Mouse (Mus musculus) hindbrain, postnatal 0 days (tissue): ENCODE measurements around the gene Irak3. TPM values are rescaled to one million over a fixed set of nuclear protein-coding genes. Genes with fewer than 3 reads are reported as not detected.

Source experiments
- ATAC-seq: fragments of 200-750 bp; cut with Nextera tagmentation; 2 replicates; pipeline ENCODE4 v1.8.0; 2017; ENCODE audit warnings: mild to moderate bottlenecking, moderate TSS enrichment, moderate library complexity
- DNase-seq: peaks from one replicate; pipeline ENCODE4 v3.0.0-alpha.2; 2015; ENCODE audit warnings: low spot score
- H3K27ac ChIP-seq: fragments of 300-500 bp; sonication (generic); 2 replicates; pipeline ENCODE4 v1.5.1; 2014; ENCODE audit warnings: mild to moderate bottlenecking
- H3K27me3 ChIP-seq: fragments of 300-500 bp; sonication (generic); 2 replicates; pipeline ENCODE4 v1.6.1; 2014; ENCODE audit warnings: low read length, mixed read lengths; ENCODE audit not compliant: insufficient read depth
- H3K36me3 ChIP-seq: fragments of 300-500 bp; sonication (generic); 2 replicates; pipeline ENCODE4 v1.6.1; 2014; ENCODE audit warnings: low read length, mixed read lengths; ENCODE audit not compliant: insufficient read depth
- H3K4me1 ChIP-seq: fragments of 300-500 bp; sonication (generic); 2 replicates; pipeline ENCODE4 v1.6.1; 2014; ENCODE audit warnings: antibody characterized with exemption, low read length, mixed read lengths; ENCODE audit not compliant: insufficient read depth
- H3K4me2 ChIP-seq: fragments of 300-500 bp; sonication (generic); 2 replicates; pipeline ENCODE4 v1.6.1; 2014; ENCODE audit warnings: low read depth, mild to moderate bottlenecking, low read length, moderate library complexity, mixed read lengths
- H3K4me3 ChIP-seq: fragments of 300-500 bp; sonication (generic); 2 replicates; pipeline ENCODE4 v1.5.1; 2014; ENCODE audit warnings: low read length
- H3K9ac ChIP-seq: fragments of 300-500 bp; sonication (generic); replicated peaks from 2 replicates; pipeline ENCODE4 v1.6.1; 2014; ENCODE audit warnings: mild to moderate bottlenecking, low read length, moderate library complexity, mixed read lengths
- H3K9me3 ChIP-seq: fragments of 300-500 bp; sonication (generic); 2 replicates; pipeline ENCODE4 v1.6.1; 2016; ENCODE audit warnings: low read length, mixed read lengths
- CTCF ChIP-seq: IDR thresholded peaks from 2 replicates; pipeline ENCODE4 v1.5.1; 2016; ENCODE audit warnings: antibody characterized with exemption, control low read depth, low read depth
- WGBS: fragments of 180-500 bp; shearing (Covaris S2); extraction: QIAGEN DNeasy Blood & Tissue Kit; methylation state at CpG from one replicate; pipeline ENCODE4 v1.1.7; 2014; 5-methylcytosine and 5-hydroxymethylcytosine counted together
- polyA plus RNA-seq: library from polyadenylated mRNA; unstranded; fragments of >200 nt; fragmentation: Nextera tagmentation; extraction: Ambion mirVana; gene quantifications from 2 replicates; pipeline ENCODE4 v1.2.1, GENCODE M21; 2015
- total RNA-seq: library from RNA; depleted of rRNA; stranded (reverse); fragments of >200 nt; gene quantifications from 2 replicates; pipeline ENCODE4 v1.2.3, GENCODE M21; 2014

The Irak3 gene
- total and polyA plus RNA-seq, 2 experiments from 2014 or later, result 0.41 TPM; not detected in 1

- Histone ChIP-seq H3K27me3 (no peaks in the 10 kb centered on the region), H3K9me3 (0 out of 2 replicates have a peak, but pooled peaks cover under 1% of the 10 kb centered on the region), H3K27ac (no peak overlapping the region), H3K4me1 (no peaks in the 10 kb centered on the region), H3K9ac (no peak overlapping the region), H3K4me3 (no peak overlapping the region), H3K4me2 (no peak overlapping the region), H3K36me3 (no peaks in the 10 kb centered on the region)
- WGBS, result 68% methylated on average over 4 of the region's 4 CpGs
- ATAC-seq, result no peak
- no peak for DNase-seq
- no peak for TF ChIP-seq CTCF
These were observed 61.7 kb downstream of the Irak3 start for GRCm38 (mm10) chr10:120140193-120140592.

GRCm38 (mm10) chr10:120136020-120136562 lies 65.8 kb downstream of the Irak3 start:
- no peaks in the 10 kb centered on the region for H3K36me3 ChIP-seq
- DNase-seq (no peak), ATAC-seq (no peak)
- no peaks in the 10 kb centered on the region for H3K4me1 ChIP-seq
- H3K27ac ChIP-seq, result no peak overlapping the region
- WGBS, result 86% methylated on average over 12 of the region's 12 CpGs
- H3K9ac ChIP-seq, result no peak overlapping the region
- H3K4me2 ChIP-seq, result no peak overlapping the region
- no peaks in the 10 kb centered on the region for H3K27me3 ChIP-seq
- TF ChIP-seq CTCF, result no peak
- no peaks in the 10 kb centered on the region for H3K9me3 ChIP-seq
- no peak overlapping the region for H3K4me3 ChIP-seq

GRCm38 (mm10) chr10:120133697-120134096 lies 68.2 kb downstream of the Irak3 start:
- Histone ChIP-seq H3K4me2 (no peak overlapping the region), H3K9me3 (no peaks in the 10 kb centered on the region), H3K4me3 (no peak overlapping the region), H3K9ac (no peak overlapping the region; the same call in 1 of the 2 replicates), H3K4me1 (no peaks in the 10 kb centered on the region), H3K27me3 (no peaks in the 10 kb centered on the region), H3K27ac (no peak overlapping the region), H3K36me3 (no peaks in the 10 kb centered on the region)
- TF ChIP-seq CTCF, result no peak
- no peak for DNase-seq
- WGBS, result 50% methylated on average over 11 of the region's 11 CpGs
- ATAC-seq, result no peak

GRCm38 (mm10) chr10:120130621-120131020 lies 71.3 kb downstream of the Irak3 start:
- H3K27me3 ChIP-seq, result no peaks in the 10 kb centered on the region
- 63% methylated on average over 16 of the region's 16 CpGs for WGBS
- ATAC-seq, result peak; percentile 69; the same call in 1 of the 2 replicates

GRCm38 (mm10) chr10:120128601-120129277 lies 73.2 kb downstream of the Irak3 start:
- Histone ChIP-seq H3K4me1 (no peaks in the 10 kb centered on the region), H3K36me3 (no peaks in the 10 kb centered on the region), H3K27ac (no peak overlapping the region), H3K9me3 (no peaks in the 10 kb centered on the region), H3K27me3 (no peaks in the 10 kb centered on the region), H3K4me2 (0 out of 2 replicates have a peak overlapping the region, but pooled peaks have one; percentile 16), H3K9ac (no peak overlapping the region), H3K4me3 (no peak overlapping the region)
- DNase-seq (peak; percentile 13), ATAC-seq (no peak)
- 44% methylated on average over 13 of the region's 13 CpGs for WGBS
- TF ChIP-seq CTCF, result no peak

More at GRCm38 (mm10) chr10:120130621-120131020, 71.3 kb downstream of the Irak3 start:
- H3K36me3 ChIP-seq, result no peaks in the 10 kb centered on the region
- no peak overlapping the region for H3K4me2 ChIP-seq
- no peak overlapping the region for H3K4me3 ChIP-seq
- no peaks in the 10 kb centered on the region for H3K9me3 ChIP-seq
- DNase-seq, result peak; percentile 85
- no peak overlapping the region for H3K9ac ChIP-seq
- H3K27ac ChIP-seq, result no peak overlapping the region
- peak; percentile 71 for TF ChIP-seq CTCF
- no peaks in the 10 kb centered on the region for H3K4me1 ChIP-seq

GRCm38 (mm10) chr10:120125465-120125857 lies 76.5 kb downstream of the Irak3 start:
- TF ChIP-seq CTCF, result no peak
- H3K9ac ChIP-seq, result no peak overlapping the region
- DNase-seq (no peak), ATAC-seq (no peak)
- H3K9me3 ChIP-seq, result no peaks in the 10 kb centered on the region
- H3K4me3 ChIP-seq, result no peak overlapping the region
- WGBS, result 78% methylated on average over 10 of the region's 10 CpGs
- H3K27ac ChIP-seq, result no peak overlapping the region
- no peaks in the 10 kb centered on the region for H3K27me3 ChIP-seq
- H3K4me2 ChIP-seq, result no peak overlapping the region
- H3K4me1 ChIP-seq, result no peaks in the 10 kb centered on the region
- H3K36me3 ChIP-seq, result no peaks in the 10 kb centered on the region
